Mouse (Mus musculus) leukemia stem cell, adult 10-12 weeks (primary cell): Measurements from ENCODE around the gene Klrk1. TPM values are rescaled to one million over a fixed set of nuclear protein-coding genes. Genes with fewer than 3 reads are reported as not detected.

Experiments
- polyA plus RNA-seq: library from polyadenylated mRNA; stranded (reverse); fragments of >175 nt; gene quantifications from 2 replicates; pipeline ENCODE4 v1.2.3, GENCODE M21; 2012; ENCODE audit warnings: low replicate concordance

The Klrk1 gene
- 0.25 and 0.89 TPM in 2 replicates for polyA plus RNA-seq

GRCm38 (mm10) chr6:129623735-129624134 is at the start of gene Klrk1:
TSS of gene Klrk1 (minus strand) at chr6:129623864.

GRCm38 (mm10) chr6:129660589-129660988 is 36.9 kb upstream of the Klrk1 start, which contains the start of gene Klrc2:
TSS of gene Klrc2 (minus strand) at chr6:129660689.

GRCm38 (mm10) chr6:129643237-129643636 is 19.6 kb upstream of the Klrk1 start, which contains the start of gene Klrc3:
TSS of gene Klrc3 (minus strand) at chr6:129643337.

GRCm38 (mm10) chr6:129591508-129591907 is 32.2 kb downstream of the Klrk1 start, which contains the start of gene Klrd1:
TSS of gene Klrd1 (plus strand) at chr6:129591782.

GRCm38 (mm10) chr6:129577605-129578004 is 46.1 kb downstream of the Klrk1 start, which contains the start of gene Klre1:
TSS of gene Klre1 (plus strand) at chr6:129577905.

Other genes with a start within 250 kb of the Klrk1 start
- gene Clec12b, start 238.0 kb downstream of the Klrk1 start, polyA plus RNA-seq = not detected in 2 replicates
- 0.27 TPM in 1 of 2 replicates, not detected in the other for gene Clec1b, start 226.6 kb downstream of the Klrk1 start, polyA plus RNA-seq
- gene Clec9a, start 215.0 kb downstream of the Klrk1 start, polyA plus RNA-seq = 0.32 TPM in 1 of 2 replicates, not detected in the other
- gene Clec1a, start 171.9 kb downstream of the Klrk1 start, polyA plus RNA-seq = 0.09 TPM in 1 of 2 replicates, not detected in the other
- 0.05 TPM in 1 of 2 replicates, not detected in the other for gene Olr1, start 116.7 kb downstream of the Klrk1 start, polyA plus RNA-seq
- not detected in 2 replicates for gene Tmem52b, start 111.3 kb downstream of the Klrk1 start, polyA plus RNA-seq
- gene Gabarapl1, start 90.7 kb downstream of the Klrk1 start, polyA plus RNA-seq = 26.4 and 34.8 TPM in 2 replicates
- gene Klre1, start 46.0 kb downstream of the Klrk1 start, polyA plus RNA-seq = 0.14 and 0.34 TPM in 2 replicates
- 0.39 TPM in 1 of 2 replicates, not detected in the other for gene Klrd1, start 32.1 kb downstream of the Klrk1 start, polyA plus RNA-seq
- not detected in 2 replicates for gene Klrc3, start 19.5 kb upstream of the Klrk1 start, polyA plus RNA-seq
- gene Klrc2, start 36.8 kb upstream of the Klrk1 start, polyA plus RNA-seq = not detected in 2 replicates
- 0.23 and 0.90 TPM in 2 replicates for gene Klrc1, start 55.1 kb upstream of the Klrk1 start, polyA plus RNA-seq
- 0.23 TPM in 1 of 2 replicates, not detected in the other for gene Klri1, start 93.3 kb upstream of the Klrk1 start, polyA plus RNA-seq
- not detected in 2 replicates for gene Klri2, start 116.6 kb upstream of the Klrk1 start, polyA plus RNA-seq
- not detected in 2 replicates for gene Gm156, start 160.4 kb upstream of the Klrk1 start, polyA plus RNA-seq
- not detected in 2 replicates for gene Gm17631, start 238.8 kb upstream of the Klrk1 start, polyA plus RNA-seq